Mouse (Mus musculus): ENCODE data around the gene Eif4e2.

Eif4e2 gene

GRCm38 (mm10) chr1:87281599-87282412, 68.1 kb downstream of the Eif4e2 start:
- H3K4me3 ChIP-seq (replicated peaks; ENCODE audit: low read length): peak overlapping the region; percentile 69
- TF ChIP-seq NANOG (IDR thresholded peaks at IDR 0.05; ENCODE audit: borderline replicate concordance, low read length) (no peak), CTCF (conservative IDR thresholded peaks at IDR 0.05; ENCODE audit: low read length) (no peak), POU5F1 (IDR thresholded peaks at IDR 0.05; ENCODE audit: borderline replicate concordance, low read length) (no peak)
- peaks cover 25% of the 10 kb centered on the region for H3K4me1 ChIP-seq (replicated peaks; ENCODE audit: low read depth, low read length)
- H3K27me3 ChIP-seq (ENCODE audit: insufficient read depth, low read length): peaks cover 13% of the 10 kb centered on the region
- H3K36me3 ChIP-seq (ENCODE audit: insufficient read depth, low read length): no peaks in the 10 kb centered on the region
- no peaks in the 10 kb centered on the region for H3K9me3 ChIP-seq (ENCODE audit: low read length)

GRCm38 (mm10) chr1:87282413-87282788, 68.7 kb downstream of the Eif4e2 start:
- H3K36me3 ChIP-seq (ENCODE audit: insufficient read depth, low read length): no peaks in the 10 kb centered on the region
- TF ChIP-seq POU5F1 (IDR thresholded peaks at IDR 0.05; ENCODE audit: borderline replicate concordance, low read length): no peak
- peak; percentile 84 for TF ChIP-seq CTCF (conservative IDR thresholded peaks at IDR 0.05; ENCODE audit: low read length)
- H3K9me3 ChIP-seq (ENCODE audit: low read length): no peaks in the 10 kb centered on the region
- peaks cover 8% of the 10 kb centered on the region for H3K27me3 ChIP-seq (ENCODE audit: insufficient read depth, low read length)
- peaks cover 30% of the 10 kb centered on the region for H3K4me1 ChIP-seq (replicated peaks; ENCODE audit: low read depth, low read length)
- peak overlapping the region; percentile 69 for H3K4me3 ChIP-seq (replicated peaks; ENCODE audit: low read length)

- H3K27me3 ChIP-seq (ENCODE audit: insufficient read depth, low read length): 0 out of 2 replicates have a peak, but pooled peaks cover 2% of the 10 kb centered on the region
- H3K9me3 ChIP-seq (ENCODE audit: low read length): no peaks in the 10 kb centered on the region
- no peaks in the 10 kb centered on the region for H3K36me3 ChIP-seq (ENCODE audit: insufficient read depth, low read length)
- H3K4me1 ChIP-seq (replicated peaks; ENCODE audit: low read depth, low read length): peaks cover 31% of the 10 kb centered on the region
- no peak overlapping the region for H3K4me3 ChIP-seq (replicated peaks; ENCODE audit: low read length)
- TF ChIP-seq CTCF (conservative IDR thresholded peaks at IDR 0.05; ENCODE audit: low read length): no peak
These were observed 69.8 kb downstream of the Eif4e2 start for GRCm38 (mm10) chr1:87283410-87283960.

- TF ChIP-seq NANOG (IDR thresholded peaks at IDR 0.05; ENCODE audit: borderline replicate concordance, low read length) (no peak), POU5F1 (IDR thresholded peaks at IDR 0.05; ENCODE audit: borderline replicate concordance, low read length) (no peak)
These were observed 73.4 kb downstream of the Eif4e2 start for GRCm38 (mm10) chr1:87287105-87287504.

More at GRCm38 (mm10) chr1:87287105-87287504, 73.4 kb downstream of the Eif4e2 start:
- Histone ChIP-seq H3K4me1 (replicated peaks; ENCODE audit: low read depth, low read length) (peaks cover 39% of the 10 kb centered on the region), H3K9me3 (ENCODE audit: low read length) (no peaks in the 10 kb centered on the region), H3K4me3 (replicated peaks; ENCODE audit: low read length) (no peak overlapping the region), H3K27me3 (ENCODE audit: insufficient read depth, low read length) (0 out of 2 replicates have a peak, but pooled peaks cover 2% of the 10 kb centered on the region), H3K36me3 (ENCODE audit: insufficient read depth, low read length) (no peaks in the 10 kb centered on the region)
